Mouse (Mus musculus) ES-Bruce4 (cell line): ENCODE data around the gene Eepd1.

Source experiments
- CTCF ChIP-seq: IDR thresholded peaks from one replicate; pipeline ENCODE4 v1.8.1; 2011; ENCODE audit warnings: low read depth, low read length
- EP300 ChIP-seq: IDR thresholded peaks from 2 replicates; pipeline ENCODE4 v1.6.1; 2011; ENCODE audit warnings: low read depth, low read length; ENCODE audit not compliant: insufficient read depth
- POLR2A ChIP-seq: IDR thresholded peaks from one replicate; pipeline ENCODE4 v1.8.1; 2011; ENCODE audit warnings: low read length; ENCODE audit not compliant: insufficient read depth

DNA sequence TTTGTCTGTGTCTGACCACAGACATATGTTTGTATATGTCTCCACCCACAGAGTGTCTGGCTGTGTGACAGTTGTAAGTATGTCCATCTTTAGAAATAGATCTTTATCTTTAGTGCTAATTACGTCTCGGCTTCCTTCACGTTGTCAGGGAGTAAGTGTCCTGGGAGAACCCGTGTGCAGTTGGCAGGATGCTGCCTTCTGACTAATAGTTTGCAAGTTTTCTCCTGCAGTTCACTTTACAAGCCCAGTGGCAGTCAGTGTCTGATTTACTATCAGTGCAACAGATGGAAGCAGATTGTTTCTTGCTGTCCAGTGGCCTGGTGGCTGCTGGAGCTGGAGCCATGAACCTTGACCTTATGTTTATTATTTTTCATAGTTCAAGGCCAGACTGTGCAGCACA, 17.4 kb downstream of the Eepd1 start:
- no peak for TF ChIP-seq EP300
- TF ChIP-seq CTCF = no peak
- no peak for TF ChIP-seq POLR2A
